Mouse (Mus musculus): Measurements from ENCODE around the gene Gm11487. TPM values are rescaled to one million over a fixed set of nuclear protein-coding genes. Genes with fewer than 3 reads are reported as not detected.
"Not testable (repeated sequence)": the region's sequence is repeated elsewhere in the genome, so short reads cannot be mapped to it uniquely, and the experiment has no call there.

The Gm11487 gene
- not detected for total RNA-seq (2021)

GRCm38 (mm10) chr4:73404972-73405371 lies at the start of gene Gm11487:
TSS of gene Gm11487 (minus strand) at chr4:73405072.
- DNase-seq (ENCODE audit: low spot score); intact Hi-C loops (cut with DNase I): not testable (repeated sequence)

GRCm38 (mm10) chr4:73444715-73445114 lies 39.8 kb upstream of the Gm11487 start:
- no peak for DNase-seq (ENCODE audit: low spot score)
- intact Hi-C loops (cut with DNase I) = no loop called here

GRCm38 (mm10) chr4:73442568-73442967 lies 37.7 kb upstream of the Gm11487 start:
- DNase-seq (ENCODE audit: low spot score) = no peak
- intact Hi-C loops (cut with DNase I) = no loop called here

GRCm38 (mm10) chr4:73425903-73426302 lies 21.0 kb upstream of the Gm11487 start:
- intact Hi-C loops (cut with DNase I) = no loop called here
- no peak for DNase-seq (ENCODE audit: low spot score)

- DNase-seq (ENCODE audit: low spot score) = no peak
- intact Hi-C loops (cut with DNase I) = no loop called here
Observed at GRCm38 (mm10) chr4:73423049-73423448, 18.2 kb upstream of the Gm11487 start.

GRCm38 (mm10) chr4:73366534-73366933 lies 38.3 kb downstream of the Gm11487 start:
- DNase-seq (ENCODE audit: low spot score) = no peak
- intact Hi-C loops (cut with DNase I) = no loop called here

Other genes starting within 250 kb of the Gm11487 start
- gene Gm11238, start 202.8 kb upstream of the Gm11487 start, total RNA-seq (2021) = not detected
- not detected for gene Gm11237, start 217.9 kb upstream of the Gm11487 start, total RNA-seq (2021)
- gene Gm11236, start 233.0 kb upstream of the Gm11487 start, total RNA-seq (2021) = not detected

Data from heart, postnatal 25 days (tissue).